Mouse (Mus musculus): ENCODE results near the gene Gm42906. TPM values are rescaled to one million over a fixed set of nuclear protein-coding genes. Genes with fewer than 3 reads are reported as not detected.

Gm42906 gene
- polyA plus RNA-seq, 1 experiment, result 1.2 TPM

GRCm38 (mm10) chr5:151299576-151299975, 128.4 kb downstream of the Gm42906 start:
- no peak for DNase-seq (ENCODE audit: low spot score)

- no peak for DNase-seq (ENCODE audit: low spot score)
Observed at GRCm38 (mm10) chr5:151298371-151298770, 129.6 kb downstream of the Gm42906 start.

- no peak for DNase-seq (ENCODE audit: low spot score)
Observed at GRCm38 (mm10) chr5:151296244-151296643, 131.7 kb downstream of the Gm42906 start.

GRCm38 (mm10) chr5:151293591-151293990, 134.4 kb downstream of the Gm42906 start:
- no peak for DNase-seq (ENCODE audit: low spot score)

- DNase-seq (ENCODE audit: low spot score), result no peak
Observed at GRCm38 (mm10) chr5:151292310-151292709, 135.7 kb downstream of the Gm42906 start.

- no peak for DNase-seq (ENCODE audit: low spot score)
Observed at GRCm38 (mm10) chr5:151286331-151286730, 141.6 kb downstream of the Gm42906 start.

GRCm38 (mm10) chr5:151279531-151279930, 148.4 kb downstream of the Gm42906 start:
- no peak for DNase-seq (ENCODE audit: low spot score)

GRCm38 (mm10) chr5:151277927-151278326, 150.0 kb downstream of the Gm42906 start:
- DNase-seq (ENCODE audit: low spot score), result no peak

- DNase-seq (ENCODE audit: low spot score), result no peak
Observed at GRCm38 (mm10) chr5:151275986-151276385, 152.0 kb downstream of the Gm42906 start.

- no peak for DNase-seq (ENCODE audit: low spot score)
Observed at GRCm38 (mm10) chr5:151274265-151274664, 153.7 kb downstream of the Gm42906 start.

GRCm38 (mm10) chr5:151270815-151271214, 157.1 kb downstream of the Gm42906 start:
- no peak for DNase-seq (ENCODE audit: low spot score)

GRCm38 (mm10) chr5:151266896-151267634, 160.9 kb downstream of the Gm42906 start:
- no peak for DNase-seq (ENCODE audit: low spot score)

GRCm38 (mm10) chr5:151261558-151261957, 166.4 kb downstream of the Gm42906 start:
- no peak for DNase-seq (ENCODE audit: low spot score)

GRCm38 (mm10) chr5:151252213-151252612, 175.8 kb downstream of the Gm42906 start:
- DNase-seq (ENCODE audit: low spot score), result no peak

- DNase-seq (ENCODE audit: low spot score), result no peak
Observed at GRCm38 (mm10) chr5:151251656-151252055, 176.3 kb downstream of the Gm42906 start.

GRCm38 (mm10) chr5:151248671-151249620, 179.0 kb downstream of the Gm42906 start:
- DNase-seq (ENCODE audit: low spot score), result no peak

- DNase-seq (ENCODE audit: low spot score), result no peak
Observed at GRCm38 (mm10) chr5:151248084-151248483, 179.9 kb downstream of the Gm42906 start.

GRCm38 (mm10) chr5:151247115-151247875, 180.7 kb downstream of the Gm42906 start:
- no peak for DNase-seq (ENCODE audit: low spot score)

GRCm38 (mm10) chr5:151246287-151246686, 181.7 kb downstream of the Gm42906 start:
- DNase-seq (ENCODE audit: low spot score), result no peak

GRCm38 (mm10) chr5:151245571-151245970, 182.4 kb downstream of the Gm42906 start:
- no peak for DNase-seq (ENCODE audit: low spot score)

- no peak for DNase-seq (ENCODE audit: low spot score)
Observed at GRCm38 (mm10) chr5:151238730-151239129, 189.2 kb downstream of the Gm42906 start.

- DNase-seq (ENCODE audit: low spot score), result no peak
Observed at GRCm38 (mm10) chr5:151236411-151236810, 191.6 kb downstream of the Gm42906 start.

All from urinary bladder, adult 2 months (tissue).